Mouse (Mus musculus) C2C12 (cell line): ENCODE results near the gene Nkx2-4.

Source experiments
- CTCF ChIP-seq: IDR thresholded peaks from one replicate; pipeline ENCODE4 v1.5.1; 2011; ENCODE audit not compliant: control insufficient read depth, insufficient read depth, insufficient read length
- MAX ChIP-seq: IDR thresholded peaks from one replicate; pipeline ENCODE4 v1.6.1; 2011; ENCODE audit warnings: mild to moderate bottlenecking, control low read depth
- MYOD1 ChIP-seq: IDR thresholded peaks from one replicate; pipeline ENCODE4 v1.6.1; 2011; ENCODE audit warnings: low read depth; ENCODE audit not compliant: control insufficient read depth, insufficient read length

GRCm38 (mm10) chr2:147069077-147069476 is 16.2 kb downstream of the Nkx2-4 start:
- no peak for TF ChIP-seq MAX
- no peak for TF ChIP-seq MYOD1
- TF ChIP-seq CTCF = no peak
